Mouse (Mus musculus) layer of hippocampus, adult 9-10 months (tissue): ENCODE measurements around the gene Osr1.

Experiments
- DNase-seq: peaks from one replicate; pipeline ENCODE4 v3.0.0; 2022; ENCODE audit warnings: low spot score

Osr1 gene

DNA sequence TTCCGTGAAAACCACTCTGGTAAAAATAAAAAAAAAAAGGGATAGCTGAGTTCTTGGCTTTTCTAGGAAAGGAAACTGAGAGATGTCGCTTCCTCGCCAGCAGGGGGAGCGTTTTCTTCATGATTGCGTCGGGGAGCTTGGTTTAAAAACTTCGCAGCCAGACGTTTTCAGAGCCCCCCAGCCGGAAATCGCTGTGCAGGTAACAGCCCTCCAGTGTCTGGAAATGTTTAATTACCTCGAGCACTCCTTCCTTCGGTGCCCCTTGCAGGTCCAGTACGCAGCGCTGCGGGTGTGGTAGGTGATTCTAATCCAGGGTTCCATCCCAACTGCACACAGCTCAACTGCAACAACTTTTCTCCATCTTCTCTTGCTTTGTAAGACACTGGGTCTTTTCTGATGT lies at the start of gene Osr1:
Gene Osr1, plus strand, starts transcription at position 146 of the 400 bp plus-strand sequence.
- no peak for DNase-seq

DNA sequence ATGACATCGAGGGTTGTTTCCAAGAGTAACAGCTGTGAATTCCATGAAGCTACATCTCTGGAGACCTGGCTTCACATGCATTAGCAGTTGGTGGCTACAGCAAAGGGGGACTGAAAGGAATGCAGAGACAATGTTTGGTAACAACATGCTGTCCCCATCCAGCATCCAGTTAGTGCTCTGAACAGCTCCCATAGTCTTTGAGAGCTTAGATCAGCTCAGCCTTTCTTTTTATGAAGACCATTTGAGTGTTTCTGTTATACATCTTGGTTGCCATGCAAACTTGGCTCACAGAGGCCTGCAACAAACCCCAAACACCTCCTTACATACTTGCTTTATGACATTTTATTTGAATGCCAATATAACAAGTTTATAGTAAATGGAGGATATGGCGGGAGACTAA lies 19.6 kb upstream of the Osr1 start:
- no peak for DNase-seq

DNA sequence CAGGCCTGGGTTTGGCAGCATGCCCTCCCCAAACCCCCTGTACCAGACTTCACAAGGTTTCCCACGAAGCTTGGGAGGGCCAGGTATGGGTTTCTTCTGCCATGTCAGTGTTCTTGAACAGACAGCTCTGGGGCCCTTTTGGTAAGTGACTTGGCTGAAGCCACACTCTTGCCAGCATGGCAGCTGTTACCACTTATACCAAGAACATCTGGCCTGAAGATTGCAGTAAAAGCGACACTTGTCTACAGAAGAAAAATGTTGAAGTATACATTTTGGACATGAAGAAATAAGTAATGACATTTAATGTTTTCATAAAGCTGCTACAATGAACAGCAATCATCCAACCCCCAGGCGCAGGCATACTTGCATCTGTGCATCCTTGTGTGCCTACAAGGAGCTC lies 5.0 kb upstream of the Osr1 start:
- DNase-seq: no peak

DNA sequence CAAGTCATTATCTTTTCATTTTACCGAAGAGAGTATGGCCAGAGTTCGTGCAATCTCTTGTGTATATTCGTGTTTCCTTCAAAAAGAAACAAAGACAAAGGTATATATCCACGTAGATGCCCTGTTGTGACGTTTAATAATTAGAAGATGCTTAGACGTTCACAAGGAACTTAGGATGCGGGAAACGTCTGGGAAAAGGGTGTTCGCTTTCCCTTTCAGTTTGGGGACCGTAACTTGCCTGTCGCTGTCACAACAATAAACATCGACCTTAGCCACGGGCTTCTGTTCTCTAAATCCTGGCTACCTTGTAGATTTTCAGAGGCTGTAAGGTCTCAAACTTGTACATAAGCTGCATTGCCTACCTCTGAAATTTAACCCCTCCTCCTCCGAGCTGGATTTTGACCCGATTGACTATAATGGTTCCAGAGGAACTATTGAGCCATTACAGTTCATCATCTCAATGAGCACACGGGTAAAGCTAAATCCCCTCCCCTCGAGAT lies 630 bp downstream of the Osr1 start:
- no peak for DNase-seq

DNA sequence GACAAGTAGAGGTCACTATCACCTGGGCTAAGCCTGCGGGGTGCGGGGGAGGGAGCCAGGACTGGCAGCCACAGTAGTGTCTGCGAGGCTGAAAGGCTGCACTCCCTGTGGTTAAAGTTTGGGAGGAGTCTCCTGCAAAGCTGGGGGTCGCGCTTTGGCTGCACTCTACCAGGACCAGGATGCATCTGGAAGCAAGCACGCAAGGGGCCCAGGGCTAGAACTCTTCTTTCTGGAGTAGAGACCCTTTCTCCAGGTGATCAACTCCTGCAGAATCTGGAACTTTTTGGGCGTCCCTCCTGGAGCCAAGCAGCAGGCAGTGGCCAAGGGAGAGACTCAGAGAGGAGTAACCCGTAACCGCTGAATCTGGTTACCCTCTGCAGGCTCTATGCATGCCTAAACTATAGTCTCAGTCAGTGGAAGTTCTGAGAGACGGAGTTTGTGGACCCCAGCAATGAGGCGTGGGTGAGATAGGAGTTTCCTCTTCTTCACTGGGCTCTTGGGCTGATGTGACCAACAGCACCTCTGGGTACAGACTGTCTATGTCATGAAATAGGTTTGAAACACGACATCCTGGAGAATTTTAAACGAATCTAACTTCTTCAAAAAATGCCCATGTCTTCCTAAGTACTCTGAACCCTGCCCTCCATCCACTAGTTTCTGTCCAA lies 1.5 kb downstream of the Osr1 start:
- no peak for DNase-seq

DNA sequence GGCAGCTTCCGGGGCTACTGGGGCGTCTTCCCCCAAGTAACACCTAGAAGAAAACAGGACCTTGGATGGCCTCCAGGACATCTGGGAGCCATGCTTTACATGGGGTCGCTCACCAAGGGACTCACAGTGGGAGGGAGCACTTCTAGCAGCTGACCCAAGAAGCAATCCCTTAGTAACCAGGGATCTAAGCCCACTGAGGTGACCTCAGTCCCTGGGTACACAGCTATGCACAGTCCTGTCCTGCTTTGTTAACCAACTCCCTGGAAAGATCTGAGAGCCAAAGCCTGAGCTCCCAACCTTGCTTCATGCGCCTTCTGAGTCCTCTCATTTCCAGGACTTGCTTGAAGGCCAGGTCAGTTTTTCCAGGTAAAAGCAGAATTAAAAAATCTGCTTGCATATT lies 2.1 kb downstream of the Osr1 start:
- no peak for DNase-seq

DNA sequence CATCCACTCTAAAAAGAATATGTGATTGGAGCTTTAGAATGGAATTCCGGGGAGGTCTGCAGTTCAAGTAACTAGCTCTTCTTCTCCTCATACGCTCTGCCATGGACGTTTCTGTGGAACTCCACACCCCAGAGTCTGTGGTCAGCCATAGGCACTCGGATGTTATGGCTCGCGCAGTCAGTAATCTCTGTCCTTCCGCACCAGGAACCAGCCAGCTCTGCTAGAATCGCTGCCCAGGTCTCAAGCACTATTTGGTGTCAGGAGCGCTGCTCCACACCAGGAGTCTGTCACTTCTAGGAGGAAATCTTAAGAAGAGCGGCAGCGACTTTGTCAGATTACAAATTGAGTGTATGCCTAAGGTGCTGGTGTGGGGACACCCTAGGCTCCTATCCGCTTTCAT lies 3.8 kb downstream of the Osr1 start:
- DNase-seq: no peak

DNA sequence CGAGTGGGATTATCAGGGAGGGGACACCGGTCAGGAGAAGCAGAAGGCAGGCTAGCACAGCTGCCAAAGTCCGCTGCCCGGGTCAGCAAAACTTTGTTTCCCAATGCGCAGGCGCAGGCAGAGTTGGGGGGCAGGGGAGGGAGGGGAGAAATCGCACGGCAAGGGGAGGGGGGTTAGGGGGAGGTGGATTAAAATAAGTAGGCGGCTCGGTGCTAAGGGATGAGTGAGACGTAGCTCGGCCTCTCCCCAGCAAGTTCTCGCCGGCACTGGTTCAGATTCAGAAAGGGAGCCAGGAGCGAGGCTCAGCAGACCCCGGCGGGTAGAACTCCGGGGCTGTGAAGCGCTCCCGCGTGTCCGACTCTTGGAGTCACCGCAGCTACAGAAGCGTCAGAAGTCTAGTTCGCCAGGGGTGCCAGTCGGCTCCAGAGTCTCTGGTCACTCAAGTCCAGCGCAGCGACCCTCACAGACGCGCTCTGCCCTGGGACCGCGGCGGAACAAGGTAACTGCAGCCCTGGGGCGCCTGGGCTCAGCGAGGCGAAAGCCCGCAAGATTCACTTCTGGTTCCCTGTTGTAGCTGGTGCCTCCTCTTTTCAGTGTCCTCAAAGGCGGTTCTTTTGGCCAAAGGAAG lies 4.4 kb downstream of the Osr1 start:
- no peak for DNase-seq

DNA sequence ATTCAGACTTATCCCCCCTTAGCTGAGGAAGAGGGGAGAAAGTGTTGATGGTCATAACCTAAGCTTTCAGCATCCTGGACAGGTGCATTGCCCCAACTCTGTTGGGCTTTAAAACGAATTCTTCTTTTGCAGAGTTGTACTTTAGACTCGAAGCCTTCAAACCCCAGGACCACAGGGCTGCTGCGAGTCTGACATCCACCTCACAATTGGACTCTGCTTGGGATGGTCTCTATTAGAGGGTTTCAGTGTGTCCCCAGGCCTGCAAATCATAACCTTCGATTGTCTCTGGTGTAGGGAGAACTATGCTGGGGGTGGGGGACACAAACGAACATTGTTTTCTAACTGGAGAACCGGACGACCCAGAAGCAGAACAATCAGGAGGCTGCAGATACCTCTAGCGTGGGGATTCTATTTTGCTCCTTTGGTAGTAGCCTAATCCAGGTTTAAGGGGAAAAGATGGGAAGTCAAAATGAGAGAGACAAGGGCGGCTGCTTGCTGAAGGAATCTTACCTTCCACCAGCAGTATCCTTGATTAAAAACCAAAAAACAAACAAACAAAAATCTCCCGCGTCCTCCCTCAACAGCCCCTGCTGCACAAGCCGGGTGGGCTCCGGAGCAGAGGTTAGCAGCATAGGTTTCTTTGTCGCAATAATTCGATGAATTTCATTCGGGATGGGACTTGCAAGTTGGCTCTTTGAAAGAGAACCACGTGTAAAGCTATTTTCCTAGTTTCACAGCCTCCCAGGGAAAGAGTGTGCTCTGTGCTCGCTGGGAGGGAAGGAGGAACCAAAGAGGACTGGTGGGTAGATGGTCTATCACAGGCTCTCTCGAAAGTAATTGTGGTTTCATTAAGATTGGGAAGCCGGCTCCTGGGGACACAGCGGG lies 5.5 kb downstream of the Osr1 start:
- DNase-seq: no peak

DNA sequence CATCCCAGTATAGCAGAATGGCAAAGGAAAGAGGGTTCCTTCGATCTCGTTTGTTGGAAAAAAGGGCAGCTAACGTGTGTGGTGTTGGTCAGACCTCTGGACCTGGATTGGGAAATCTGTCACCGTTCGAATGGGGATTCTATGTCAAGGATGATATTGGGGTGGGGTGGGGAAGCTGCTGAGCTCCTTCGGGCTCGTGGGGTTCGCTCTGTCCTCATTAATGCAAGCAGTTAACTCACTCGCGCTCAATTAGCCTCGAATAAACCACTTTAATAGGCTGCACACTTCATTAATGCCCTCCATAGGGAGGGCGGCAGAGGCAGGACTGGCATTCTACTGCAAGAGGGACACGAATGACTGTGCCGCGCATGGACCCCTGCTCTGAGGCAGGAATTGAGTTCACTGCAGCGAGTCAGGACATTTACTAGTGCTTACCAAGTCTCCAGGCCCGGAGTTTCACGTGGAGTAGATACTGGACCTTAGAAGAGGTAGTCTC lies 6.2 kb downstream of the Osr1 start:
- no peak for DNase-seq

DNA sequence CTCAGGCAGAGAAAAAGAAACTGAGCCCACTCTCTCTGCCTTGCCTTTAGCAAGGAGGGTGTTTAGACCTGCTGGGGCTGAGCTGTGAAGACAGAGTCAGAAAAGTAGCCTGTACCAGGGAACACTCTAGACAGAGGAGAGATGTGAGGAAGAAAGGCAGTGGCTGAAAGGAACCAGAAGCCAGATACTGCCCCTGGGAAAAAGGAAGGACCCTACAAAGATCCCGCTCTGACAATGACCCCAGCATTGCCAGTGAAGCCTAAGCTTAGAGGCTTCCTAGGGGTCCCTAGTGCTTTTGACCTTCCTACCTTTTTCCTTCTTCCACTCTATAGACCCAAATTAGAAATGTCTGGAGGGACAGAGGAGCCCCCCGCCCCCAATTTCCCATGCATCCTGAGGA lies 7.7 kb downstream of the Osr1 start:
- no peak for DNase-seq

DNA sequence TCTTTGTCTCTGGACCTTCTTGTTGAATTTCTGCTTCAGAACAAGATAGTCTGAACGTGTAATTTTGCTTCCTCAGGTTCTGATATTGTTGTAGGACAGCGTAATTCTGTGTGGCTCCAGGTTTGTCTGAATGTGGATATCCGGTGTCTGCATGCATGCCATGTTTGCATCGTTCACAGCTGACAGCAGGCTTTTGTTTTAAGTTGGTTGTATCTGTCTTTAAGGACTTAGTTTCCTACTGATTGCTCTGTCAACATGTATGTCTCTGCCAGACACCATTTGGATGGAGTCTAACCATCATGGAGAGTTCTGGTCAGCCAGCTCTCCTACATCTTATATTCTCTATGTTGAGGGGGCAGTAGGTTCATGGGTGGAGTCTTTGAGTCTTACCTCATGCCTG lies 8.7 kb downstream of the Osr1 start:
- no peak for DNase-seq

DNA sequence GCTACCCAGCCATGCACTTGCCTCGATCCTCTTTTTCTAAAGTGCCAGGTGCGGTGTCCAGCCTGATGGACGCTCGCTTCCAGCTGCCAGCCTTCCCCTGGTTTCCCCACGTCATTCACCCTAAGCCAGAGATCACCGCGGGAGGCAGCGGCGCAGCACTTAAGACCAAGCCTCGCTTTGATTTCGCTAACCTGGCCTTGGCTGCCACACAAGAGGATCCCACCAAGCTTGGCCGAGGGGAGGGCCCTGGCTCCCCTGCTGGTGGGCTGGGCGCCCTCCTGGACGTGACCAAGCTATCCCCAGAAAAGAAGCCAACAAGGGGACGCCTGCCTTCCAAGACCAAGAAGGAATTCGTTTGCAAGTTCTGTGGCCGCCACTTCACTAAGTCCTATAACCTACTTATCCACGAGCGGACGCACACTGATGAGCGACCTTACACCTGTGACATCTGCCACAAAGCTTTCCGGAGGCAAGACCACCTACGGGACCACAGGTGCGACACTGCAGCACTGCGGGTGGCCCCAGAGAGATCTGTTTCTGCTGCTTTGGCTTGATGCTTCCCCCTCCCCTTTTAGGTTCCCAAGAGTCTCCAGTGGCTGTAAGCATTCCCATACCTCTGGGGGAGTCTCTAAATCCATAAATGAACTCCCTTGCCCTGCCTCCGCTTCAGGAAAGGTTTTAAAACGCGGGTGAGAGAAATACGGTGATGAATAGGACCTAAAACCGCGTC lies 9.6 kb downstream of the Osr1 start:
- no peak for DNase-seq

DNA sequence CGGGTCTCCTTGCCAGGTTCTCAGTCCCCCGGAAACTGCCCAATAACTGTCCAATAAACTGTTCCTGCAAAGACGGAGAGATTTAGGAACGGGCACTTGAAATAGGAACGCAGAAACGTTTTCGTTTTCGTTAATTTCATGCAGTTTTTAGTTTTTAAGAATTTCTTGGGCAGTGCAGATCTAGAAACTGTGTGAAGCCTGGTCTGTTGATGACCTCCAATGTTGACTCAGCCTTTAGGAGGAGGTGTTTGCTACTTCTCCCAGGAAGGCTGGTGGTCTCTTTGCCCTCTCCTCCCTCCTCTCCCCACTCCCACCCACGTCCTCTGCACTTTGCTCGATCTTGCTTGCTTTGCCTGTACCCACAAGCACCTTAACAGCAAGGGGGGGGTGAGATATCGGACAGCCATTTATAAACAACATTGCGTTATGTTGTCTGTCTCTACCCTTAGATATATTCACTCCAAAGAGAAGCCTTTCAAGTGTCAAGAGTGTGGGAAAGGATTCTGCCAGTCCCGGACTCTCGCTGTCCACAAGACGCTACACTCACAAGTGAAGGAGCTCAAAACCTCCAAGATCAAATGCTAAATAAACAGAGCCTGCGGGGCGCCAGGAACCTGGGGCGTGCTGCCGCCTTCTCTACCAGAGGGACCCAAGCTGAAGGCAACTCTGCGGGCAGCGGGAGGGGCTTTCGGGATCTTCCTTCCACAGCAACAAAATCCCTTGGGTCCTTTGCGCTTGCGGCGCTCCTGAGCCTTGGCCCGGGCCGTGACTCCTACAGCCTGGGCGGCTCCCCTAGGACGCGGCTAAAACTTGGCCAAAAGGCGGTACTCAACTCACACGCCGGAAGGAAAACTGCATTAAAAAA lies 10.4 kb downstream of the Osr1 start:
- no peak for DNase-seq

DNA sequence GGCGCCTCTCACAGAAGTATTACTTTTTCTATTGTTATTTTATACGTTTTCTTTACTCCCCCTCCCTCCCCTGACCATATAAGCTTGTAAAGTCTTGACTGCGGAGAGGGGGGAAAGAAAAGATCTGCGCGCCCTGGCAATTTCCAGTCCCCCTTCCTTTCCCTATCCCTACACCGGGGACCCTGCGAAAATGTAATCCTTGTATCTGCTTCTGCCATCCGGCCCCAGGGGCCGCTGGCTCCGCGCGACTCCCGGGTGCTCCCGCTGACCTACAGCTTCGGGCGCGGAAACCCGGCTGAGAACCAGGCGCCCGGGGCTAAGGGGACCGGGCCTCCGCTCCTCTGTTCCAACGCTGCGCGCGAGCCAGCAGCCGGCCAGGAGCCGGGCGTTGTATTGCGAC lies 11.1 kb downstream of the Osr1 start:
- no peak for DNase-seq

DNA sequence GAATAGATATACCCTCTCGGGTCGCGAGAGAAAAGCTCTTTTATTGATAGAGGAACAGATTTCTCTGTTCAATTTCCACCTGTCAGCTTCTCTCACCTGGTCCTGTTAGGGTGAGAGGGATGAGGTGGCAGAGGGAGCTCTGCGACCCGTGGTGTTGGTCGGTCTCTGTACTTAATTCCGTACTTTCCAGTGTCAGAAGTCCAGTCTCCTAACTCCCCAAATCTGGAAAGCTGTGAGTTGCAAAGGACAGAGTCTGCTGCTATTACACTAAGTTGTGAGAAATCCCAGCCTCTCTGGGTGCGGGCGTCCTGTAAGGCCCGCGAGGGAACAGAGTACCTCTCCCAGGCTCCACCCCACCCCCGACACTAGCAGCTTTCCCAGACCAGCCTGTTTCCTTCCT lies 11.6 kb downstream of the Osr1 start:
- DNase-seq: no peak

DNA sequence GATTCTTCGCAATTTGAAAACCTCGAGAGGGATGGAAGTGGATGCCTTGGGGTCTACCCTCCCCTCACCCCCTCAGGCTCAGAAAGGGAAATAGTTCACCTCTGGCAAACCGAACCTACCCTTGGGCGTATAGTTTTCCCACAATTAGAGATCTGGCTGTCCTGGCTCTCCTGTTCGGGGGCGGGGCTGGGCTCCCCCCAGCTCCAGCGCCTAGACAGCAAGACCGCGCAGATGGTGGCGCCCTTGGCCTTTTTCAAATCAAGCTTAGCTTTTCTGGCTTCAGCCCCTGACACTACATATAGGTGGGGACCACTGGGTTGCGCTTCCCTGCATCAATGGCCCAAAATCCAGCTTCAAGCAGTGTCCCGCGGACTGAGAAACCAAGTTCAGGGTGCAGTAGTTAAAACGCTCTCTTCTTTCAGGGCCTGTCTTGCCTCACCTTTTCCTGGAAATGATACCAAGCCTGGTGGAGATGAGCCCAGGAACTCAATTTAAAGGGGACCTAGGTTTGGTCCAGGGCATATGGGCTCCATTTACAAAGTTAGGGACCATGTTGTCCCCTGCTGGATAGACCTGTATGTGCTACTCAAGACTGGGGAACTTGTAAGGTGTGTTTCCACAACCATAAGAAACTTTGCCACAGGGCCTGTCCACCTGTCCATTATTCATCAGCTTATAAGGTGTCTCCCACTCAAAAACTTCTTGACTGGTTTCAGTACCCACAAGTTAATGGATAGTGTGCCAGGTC lies 12.5 kb downstream of the Osr1 start:
- DNase-seq: no peak

DNA sequence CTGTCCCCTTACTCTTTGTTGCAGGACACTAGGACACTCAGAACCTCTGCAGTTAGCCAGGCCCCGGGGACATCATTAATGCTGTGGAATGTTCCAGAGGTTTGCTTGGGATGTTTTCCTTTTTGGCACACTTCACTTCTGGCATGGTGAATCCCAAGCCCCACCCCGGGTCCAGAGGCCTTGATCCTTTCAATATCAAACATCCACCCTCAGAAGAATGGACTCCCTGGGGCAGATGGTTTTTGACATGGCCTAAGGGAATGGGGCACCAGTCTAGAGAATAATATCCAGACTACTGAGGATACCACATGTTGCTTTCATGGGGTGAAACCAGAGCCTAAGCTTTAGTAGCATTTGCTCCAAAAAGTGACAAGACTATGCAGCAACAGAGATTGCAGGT lies 13.5 kb downstream of the Osr1 start:
- no peak for DNase-seq

DNA sequence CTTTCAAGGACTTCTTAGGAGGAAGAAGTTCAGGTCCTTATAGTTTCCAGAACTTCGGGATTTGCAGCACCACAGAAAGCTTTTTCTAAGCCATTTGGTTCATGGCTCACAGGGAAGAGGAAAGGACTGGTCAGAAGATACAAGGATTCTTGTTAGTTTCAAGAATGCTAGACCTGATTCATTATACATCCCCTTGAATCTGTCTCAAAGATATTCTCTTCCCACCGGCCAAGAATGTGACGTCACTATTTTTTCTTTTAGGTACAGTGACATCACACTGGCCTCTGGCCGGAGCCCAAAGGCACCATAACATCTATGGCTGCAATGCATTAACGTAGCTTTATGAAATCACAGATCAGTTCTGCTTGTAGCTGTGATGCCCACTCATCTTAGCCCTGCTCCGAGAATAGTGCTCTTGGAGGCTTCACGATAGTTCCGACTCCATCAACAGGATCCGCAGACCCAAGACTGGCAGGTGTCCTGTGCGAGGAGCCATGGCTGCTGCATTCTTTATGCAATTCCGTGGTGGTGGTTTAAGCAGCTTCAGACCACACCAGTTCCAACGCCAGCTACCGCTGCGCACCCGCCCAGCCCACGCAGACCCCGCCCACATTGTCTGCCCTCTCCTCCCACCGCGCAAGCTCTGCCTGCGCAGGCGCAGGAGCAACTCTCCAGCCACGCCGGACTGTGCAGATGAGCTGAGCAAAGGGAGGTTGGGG lies 14.6 kb downstream of the Osr1 start:
- DNase-seq: no peak

DNA sequence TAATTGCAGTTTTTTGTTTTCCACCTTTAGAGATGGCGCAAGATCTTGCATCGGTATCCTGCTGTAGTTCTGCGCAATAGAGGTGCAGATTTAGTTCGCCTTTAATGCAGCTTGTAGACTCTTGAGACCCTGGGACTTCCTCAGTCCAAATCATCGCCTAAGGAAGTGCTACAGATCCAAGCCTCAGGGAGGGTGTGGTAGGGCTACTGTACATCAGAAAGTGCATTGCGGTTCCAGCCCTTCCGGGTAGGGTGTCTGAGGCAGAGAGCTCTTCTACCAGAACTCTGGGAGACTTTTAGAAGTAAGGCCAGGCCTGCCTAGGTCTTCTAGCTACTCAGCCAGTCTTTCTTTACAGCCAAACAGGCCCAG lies 15.2 kb downstream of the Osr1 start:
- no peak for DNase-seq
